8 mouse cellular contexts compared by ENCODE assay signal in genomic region chr6:113860735-113861374, GRCm38 (mm10).
DNase-seq lines count a peak whose midpoint lies in the region; ATAC-seq and TF ChIP-seq lines count a peak whose summit lies in the region.
"Had no signal": no experiment of that assay in that cellular context is flagged by ENCODE, and none has a peak within 500 bp of the region (broad histone marks: within the 10 kb centered on the region; RNA-seq: fewer than 3 reads in every experiment).

No protein-coding gene starts in this region.

- no peak overlapping the region for H3K9ac ChIP-seq in liver, adult 2 months (ENCODE audit: low read depth, low read length)
- no peak overlapping the region for H3K9ac ChIP-seq in liver, embryonic 12.5 days
- H3K9ac ChIP-seq in embryonic facial prominence, embryonic 14.5 days (ENCODE audit: low read depth, low read length) = no peak overlapping the region
- no peak overlapping the region for H3K9ac ChIP-seq in midbrain, embryonic 12.5 days (replicated peaks)

- no peak for TF ChIP-seq CTCF in liver, adult 2 months (IDR thresholded peaks at IDR 0.05; ENCODE audit: low read depth, low read length)

- TF ChIP-seq POLR2A in liver, adult 2 months (IDR thresholded peaks at IDR 0.05; ENCODE audit: extremely low read depth, insufficient read depth, low read length) = no peak

- H3K9me3 ChIP-seq in liver, embryonic 12.5 days (replicated peaks) = no peaks in the 10 kb centered on the region
- no peaks in the 10 kb centered on the region for H3K9me3 ChIP-seq in embryonic facial prominence, embryonic 14.5 days (ENCODE audit: control insufficient read depth, low read length)
- H3K9me3 ChIP-seq in midbrain, embryonic 12.5 days = no peaks in the 10 kb centered on the region

- H3K27ac ChIP-seq in liver, adult 2 months (replicated peaks; ENCODE audit: insufficient read depth, low read depth, low read length) = no peak overlapping the region
- no peak overlapping the region for H3K27ac ChIP-seq in liver, embryonic 12.5 days
- no peak overlapping the region for H3K27ac ChIP-seq in embryonic facial prominence, embryonic 14.5 days (replicated peaks; ENCODE audit: low read depth, low read length)
- H3K27ac ChIP-seq in midbrain, embryonic 12.5 days (replicated peaks) = peak overlapping the region; percentile 27; the same call in 1 of the 2 replicates
- H3K27ac ChIP-seq: macrophage had no signal

- no peak overlapping the region for H3K4me3 ChIP-seq in liver, adult 2 months (ENCODE audit: insufficient read depth, low read depth, low read length)
- H3K4me3 ChIP-seq in liver, embryonic 12.5 days = no peak overlapping the region
- no peak overlapping the region for H3K4me3 ChIP-seq in embryonic facial prominence, embryonic 14.5 days (ENCODE audit: low read depth, low read length)
- no peak overlapping the region for H3K4me3 ChIP-seq in midbrain, embryonic 12.5 days

- no peaks in the 10 kb centered on the region for H3K36me3 ChIP-seq in liver, adult 2 months (ENCODE audit: control insufficient read depth, insufficient read depth, low read length)
- no peaks in the 10 kb centered on the region for H3K36me3 ChIP-seq in liver, embryonic 12.5 days
- no peaks in the 10 kb centered on the region for H3K36me3 ChIP-seq in embryonic facial prominence, embryonic 14.5 days (ENCODE audit: control insufficient read depth, insufficient read depth, low read length)
- H3K36me3 ChIP-seq in midbrain, embryonic 12.5 days = no peaks in the 10 kb centered on the region

- peak; percentile 41 for DNase-seq in liver, adult 2 months (ENCODE audit: extremely low read depth, low read depth, low spot score)
- peak; percentile 35 for DNase-seq in embryonic facial prominence, embryonic 14.5 days (ENCODE audit: low spot score)
- DNase-seq in testis, postnatal 14 days (ENCODE audit: low spot score) = peak; percentile 80
- DNase-seq in embryo, embryonic 10.5 days (ENCODE audit: low spot score) = no peak
- no peak for DNase-seq in lung, postnatal 10 days

- H3K4me1 ChIP-seq in liver, adult 2 months (ENCODE audit: control insufficient read depth, insufficient read depth, low read length) = peaks cover 4% of the 10 kb centered on the region; the same call in 1 of the 2 replicates
- H3K4me1 ChIP-seq in liver, embryonic 12.5 days = no peaks in the 10 kb centered on the region
- H3K4me1 ChIP-seq in embryonic facial prominence, embryonic 14.5 days (ENCODE audit: control insufficient read depth, insufficient read depth, low read length) = no peaks in the 10 kb centered on the region
- H3K4me1 ChIP-seq in midbrain, embryonic 12.5 days = peaks cover 32% of the 10 kb centered on the region

- ATAC-seq in liver, embryonic 12.5 days = no peak
- peak; percentile 49; the same call in 1 of the 2 replicates for ATAC-seq in embryonic facial prominence, embryonic 14.5 days (ENCODE audit: low read depth)
- ATAC-seq in midbrain, embryonic 12.5 days (ENCODE audit: low FRiP score, low read depth) = peak; percentile 75

- H3K27me3 ChIP-seq in liver, adult 2 months (ENCODE audit: control insufficient read depth, insufficient read depth, low read length) = no peaks in the 10 kb centered on the region
- H3K27me3 ChIP-seq in liver, embryonic 12.5 days (replicated peaks) = no peaks in the 10 kb centered on the region
- H3K27me3 ChIP-seq in embryonic facial prominence, embryonic 14.5 days (replicated peaks; ENCODE audit: control insufficient read depth, insufficient read depth, low read length) = no peaks in the 10 kb centered on the region
- no peaks in the 10 kb centered on the region; the same call in 1 of the 2 replicates for H3K27me3 ChIP-seq in midbrain, embryonic 12.5 days

- no peaks in the 10 kb centered on the region for H3K79me2 ChIP-seq in liver, adult 2 months (ENCODE audit: control insufficient read depth, insufficient read depth, low read length)

- H3K4me2 ChIP-seq in liver, embryonic 12.5 days = no peak overlapping the region
- no peak overlapping the region for H3K4me2 ChIP-seq in embryonic facial prominence, embryonic 14.5 days (ENCODE audit: low read depth, low read length)
- H3K4me2 ChIP-seq in midbrain, embryonic 12.5 days (replicated peaks) = no peak overlapping the region

- WGBS in liver, adult 2 months = 56% methylated on average over 15 of the region's 15 CpGs
- WGBS in liver, embryonic 12.5 days (ENCODE audit: insufficient replicate concordance) = 54% methylated on average over 15 of the region's 15 CpGs
- WGBS in embryonic facial prominence, embryonic 14.5 days = 68% methylated on average over 12 of the region's 15 CpGs
- WGBS in midbrain, embryonic 12.5 days = 68% methylated on average over 15 of the region's 15 CpGs

Comparison
In these comparisons a context has a peak if more than half of its experiments do, and no peak if none do; other contexts are left out.
1. DNase-seq: peak in liver, adult 2 months (single experiment), embryonic facial prominence, embryonic 14.5 days (single experiment) and testis, postnatal 14 days (single experiment); none in embryo, embryonic 10.5 days (single experiment) and lung, postnatal 10 days (single experiment).